Mouse (Mus musculus): ENCODE measurements at regions not wholly inside any gene's neighbourhood (a gene's known extent, or its start where the extent isn't known, plus 50 kb on each side); places are given as distances from the start of the nearest gene placed in this dataset.

DNA sequence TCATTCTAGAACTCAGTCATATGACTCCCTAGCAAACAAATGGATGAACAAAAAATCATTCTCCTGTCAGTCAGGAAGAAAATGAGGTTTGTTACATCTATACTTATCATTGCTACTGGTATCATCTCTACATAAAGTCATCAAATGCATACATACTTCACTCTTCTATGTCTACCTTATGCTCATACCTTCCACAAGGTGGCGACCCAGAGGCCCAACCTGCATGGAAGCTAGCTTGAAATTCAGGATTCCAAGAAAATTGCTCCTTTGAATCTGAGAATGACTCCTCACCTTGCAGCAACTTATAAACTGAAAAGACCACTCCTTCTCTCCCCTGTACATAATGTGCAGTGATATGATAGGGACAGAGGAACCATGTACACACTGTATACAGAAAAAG lies 201.6 kb downstream of the Adgra3 start:
- Histone ChIP-seq H3K36me3 (ENCODE audit: control insufficient read depth, insufficient read depth) (no peaks in the 10 kb centered on the region), H3K4me3 (no peak overlapping the region), H3ac (ENCODE audit: control insufficient read depth, insufficient read length) (no peak overlapping the region), H3K79me2 (ENCODE audit: control insufficient read depth, insufficient read depth) (no peaks in the 10 kb centered on the region), H3K4me2 (ENCODE audit: low read depth) (no peak overlapping the region), H3K27me3 (ENCODE audit: control insufficient read depth, insufficient read depth, insufficient read length) (no peaks in the 10 kb centered on the region)
- TF ChIP-seq TCF12 (IDR thresholded peaks at IDR 0.05; ENCODE audit: insufficient read depth, poor library complexity, severe bottlenecking) (no peak), REST (IDR thresholded peaks at IDR 0.05; ENCODE audit: insufficient read depth, insufficient read length) (no peak), E2F4 (IDR thresholded peaks at IDR 0.05; ENCODE audit: insufficient read depth) (no peak), MYOD1 (IDR thresholded peaks at IDR 0.05; ENCODE audit: control insufficient read depth in 1 of 3, insufficient read length in 2 of 3, low read depth in 2 of 3) (no peak), POLR2AphosphoS2 (IDR thresholded peaks at IDR 0.05; ENCODE audit: insufficient read length, low read depth) (no peak), MAX (IDR thresholded peaks at IDR 0.05; ENCODE audit: low read depth) (no peak), TCF3 (IDR thresholded peaks at IDR 0.05; ENCODE audit: insufficient read length, low read depth) (no peak), POLR2A (IDR thresholded peaks at IDR 0.05; ENCODE audit: insufficient read length, low read depth) (no peak), CEBPB (IDR thresholded peaks at IDR 0.05; ENCODE audit: insufficient read depth, poor library complexity, severe bottlenecking) (no peak), USF1 (IDR thresholded peaks at IDR 0.05; ENCODE audit: low read depth) (no peak), MYOG (IDR thresholded peaks at IDR 0.05; ENCODE audit: control insufficient read depth in 1 of 3, insufficient read depth in 1 of 3, insufficient read length in 2 of 3, low read depth in 2 of 3) (no peak), SRF (IDR thresholded peaks at IDR 0.05; ENCODE audit: control insufficient read depth, insufficient read length, low read depth) (no peak)

DNA sequence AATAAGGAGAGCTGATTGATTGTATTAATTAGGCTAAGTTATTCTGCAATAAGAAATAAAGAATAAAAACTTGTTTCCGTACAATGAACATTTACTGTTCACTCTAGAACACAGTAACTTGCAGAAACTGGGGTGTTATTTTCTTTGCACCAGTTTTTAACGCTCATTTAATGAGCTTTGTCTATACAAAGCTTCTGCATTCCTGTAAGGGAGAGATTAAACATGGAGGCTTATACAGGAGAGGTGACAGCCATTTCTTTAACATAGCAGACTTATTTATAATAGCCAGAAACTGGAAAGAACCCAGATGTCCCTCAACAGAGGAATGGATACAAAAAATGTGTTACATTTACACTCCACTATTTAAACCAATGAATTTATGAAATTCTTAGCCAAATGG lies 202.8 kb downstream of the Adgra3 start:
- no peak overlapping the region for H3K4me3 ChIP-seq
- H3K79me2 ChIP-seq (ENCODE audit: control insufficient read depth, insufficient read depth): no peaks in the 10 kb centered on the region
- H3ac ChIP-seq (ENCODE audit: control insufficient read depth, insufficient read length): no peak overlapping the region
- TF ChIP-seq MAX (IDR thresholded peaks at IDR 0.05; ENCODE audit: low read depth) (no peak), TCF3 (IDR thresholded peaks at IDR 0.05; ENCODE audit: insufficient read length, low read depth) (no peak), POLR2AphosphoS2 (IDR thresholded peaks at IDR 0.05; ENCODE audit: insufficient read length, low read depth) (no peak), TCF12 (IDR thresholded peaks at IDR 0.05; ENCODE audit: insufficient read depth, poor library complexity, severe bottlenecking) (no peak), POLR2A (IDR thresholded peaks at IDR 0.05; ENCODE audit: insufficient read length, low read depth) (no peak), REST (IDR thresholded peaks at IDR 0.05; ENCODE audit: insufficient read depth, insufficient read length) (no peak), SRF (IDR thresholded peaks at IDR 0.05; ENCODE audit: control insufficient read depth, insufficient read length, low read depth) (no peak), MYOG (IDR thresholded peaks at IDR 0.05; ENCODE audit: control insufficient read depth in 1 of 3, insufficient read depth in 1 of 3, insufficient read length in 2 of 3, low read depth in 2 of 3) (no peak), E2F4 (IDR thresholded peaks at IDR 0.05; ENCODE audit: insufficient read depth) (no peak), USF1 (IDR thresholded peaks at IDR 0.05; ENCODE audit: low read depth) (no peak), MYOD1 (IDR thresholded peaks at IDR 0.05; ENCODE audit: control insufficient read depth in 1 of 3, insufficient read length in 2 of 3, low read depth in 2 of 3) (no peak), CEBPB (IDR thresholded peaks at IDR 0.05; ENCODE audit: insufficient read depth, poor library complexity, severe bottlenecking) (no peak)
- H3K4me2 ChIP-seq (ENCODE audit: low read depth): no peak overlapping the region
- H3K27me3 ChIP-seq (ENCODE audit: control insufficient read depth, insufficient read depth, insufficient read length): no peaks in the 10 kb centered on the region
- no peaks in the 10 kb centered on the region for H3K36me3 ChIP-seq (ENCODE audit: control insufficient read depth, insufficient read depth)

DNA sequence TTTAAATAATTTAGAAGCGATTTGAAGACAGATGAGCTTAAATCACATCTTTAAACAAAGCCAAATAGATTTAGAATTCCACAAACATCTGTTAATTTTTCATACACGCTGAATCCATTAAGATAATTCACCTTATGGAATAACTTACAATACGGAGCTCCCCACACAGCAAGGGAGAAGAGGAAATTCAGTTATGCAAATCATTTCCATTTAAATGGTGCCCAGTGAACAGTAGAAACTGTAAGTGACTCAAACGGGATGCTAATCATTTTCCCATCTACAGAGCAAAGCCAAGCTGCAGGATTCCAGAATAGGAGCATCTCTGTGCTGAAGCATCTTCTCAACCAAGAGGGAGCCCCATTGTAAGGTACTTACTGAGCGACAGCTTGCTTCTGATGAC lies 210.1 kb downstream of the Adgra3 start:
- Histone ChIP-seq H3K27me3 (ENCODE audit: control insufficient read depth, insufficient read depth, insufficient read length) (no peaks in the 10 kb centered on the region), H3K4me2 (ENCODE audit: low read depth) (no peak overlapping the region), H3ac (ENCODE audit: control insufficient read depth, insufficient read length) (no peak overlapping the region), H3K4me3 (no peak overlapping the region), H3K79me2 (ENCODE audit: control insufficient read depth, insufficient read depth) (no peaks in the 10 kb centered on the region), H3K36me3 (ENCODE audit: control insufficient read depth, insufficient read depth) (no peaks in the 10 kb centered on the region)
- TF ChIP-seq MAX (IDR thresholded peaks at IDR 0.05; ENCODE audit: low read depth) (no peak), MYOG (IDR thresholded peaks at IDR 0.05; ENCODE audit: control insufficient read depth in 1 of 3, insufficient read depth in 1 of 3, insufficient read length in 2 of 3, low read depth in 2 of 3) (no peak), POLR2AphosphoS2 (IDR thresholded peaks at IDR 0.05; ENCODE audit: insufficient read length, low read depth) (no peak), TCF3 (IDR thresholded peaks at IDR 0.05; ENCODE audit: insufficient read length, low read depth) (no peak), USF1 (IDR thresholded peaks at IDR 0.05; ENCODE audit: low read depth) (no peak), SRF (IDR thresholded peaks at IDR 0.05; ENCODE audit: control insufficient read depth, insufficient read length, low read depth) (no peak), POLR2A (IDR thresholded peaks at IDR 0.05; ENCODE audit: insufficient read length, low read depth) (no peak), MYOD1 (IDR thresholded peaks at IDR 0.05; ENCODE audit: control insufficient read depth in 1 of 3, insufficient read length in 2 of 3, low read depth in 2 of 3) (no peak)

DNA sequence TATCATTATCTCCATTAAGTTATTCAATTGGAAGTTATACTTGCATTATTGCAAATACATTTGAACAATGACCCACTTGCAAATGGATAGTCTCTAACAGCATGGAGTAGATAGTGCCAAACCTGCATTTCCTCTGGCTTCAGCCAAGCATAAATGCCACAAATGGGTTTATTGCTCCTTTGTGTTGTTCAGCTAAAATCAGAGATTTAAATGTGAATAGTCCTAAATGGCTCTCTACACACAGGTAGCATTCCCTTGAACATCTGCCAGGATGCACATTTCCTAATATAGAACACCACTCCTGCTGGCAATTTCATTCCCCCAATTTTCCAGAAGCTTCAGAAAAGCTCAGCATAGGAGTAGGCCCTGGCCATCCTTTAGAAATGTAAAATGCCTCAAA lies 210.6 kb downstream of the Adgra3 start:
- no peak overlapping the region for H3K4me3 ChIP-seq
- H3K4me2 ChIP-seq (ENCODE audit: low read depth): no peak overlapping the region
- TF ChIP-seq SRF (IDR thresholded peaks at IDR 0.05; ENCODE audit: control insufficient read depth, insufficient read length, low read depth) (no peak), MYOD1 (IDR thresholded peaks at IDR 0.05; ENCODE audit: control insufficient read depth in 1 of 3, insufficient read length in 2 of 3, low read depth in 2 of 3) (no peak)
- no peaks in the 10 kb centered on the region for H3K79me2 ChIP-seq (ENCODE audit: control insufficient read depth, insufficient read depth)
- H3K27me3 ChIP-seq (ENCODE audit: control insufficient read depth, insufficient read depth, insufficient read length): no peaks in the 10 kb centered on the region
- no peaks in the 10 kb centered on the region for H3K36me3 ChIP-seq (ENCODE audit: control insufficient read depth, insufficient read depth)
- no peak overlapping the region for H3ac ChIP-seq (ENCODE audit: control insufficient read depth, insufficient read length)

DNA sequence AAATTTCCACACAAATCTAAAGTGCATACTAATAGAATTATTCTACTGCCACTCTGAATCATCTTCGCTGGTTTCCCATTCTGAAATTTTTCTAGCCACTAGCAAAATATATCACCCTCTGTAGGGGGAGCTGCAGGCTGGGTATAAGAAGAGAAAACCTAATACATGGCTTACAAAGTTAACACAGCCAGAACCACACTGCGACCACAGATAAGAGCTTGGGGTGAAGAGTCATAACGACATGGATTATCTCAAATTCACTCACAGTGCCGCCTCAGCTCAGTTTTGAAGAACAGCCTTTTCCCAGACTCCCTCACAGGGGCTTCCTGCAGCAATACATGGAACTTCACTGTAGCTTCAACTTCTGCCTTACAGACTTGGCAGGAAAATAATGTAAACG lies 240.0 kb downstream of the Adgra3 start:
- Histone ChIP-seq H3K27me3 (ENCODE audit: control insufficient read depth, insufficient read depth, insufficient read length) (no peaks in the 10 kb centered on the region), H3K36me3 (ENCODE audit: control insufficient read depth, insufficient read depth) (no peaks in the 10 kb centered on the region), H3ac (ENCODE audit: control insufficient read depth, insufficient read length) (no peak overlapping the region), H3K79me2 (ENCODE audit: control insufficient read depth, insufficient read depth) (no peaks in the 10 kb centered on the region), H3K4me3 (no peak overlapping the region), H3K4me2 (ENCODE audit: low read depth) (no peak overlapping the region)
- TF ChIP-seq MYOD1 (IDR thresholded peaks at IDR 0.05; ENCODE audit: control insufficient read depth in 1 of 3, insufficient read length in 2 of 3, low read depth in 2 of 3): no peak
- TF ChIP-seq TCF12 (IDR thresholded peaks at IDR 0.05; ENCODE audit: insufficient read depth, poor library complexity, severe bottlenecking): no peak
- no peak for TF ChIP-seq E2F4 (IDR thresholded peaks at IDR 0.05; ENCODE audit: insufficient read depth)
- TF ChIP-seq SRF (IDR thresholded peaks at IDR 0.05; ENCODE audit: control insufficient read depth, insufficient read length, low read depth): no peak
- TF ChIP-seq CEBPB (IDR thresholded peaks at IDR 0.05; ENCODE audit: insufficient read depth, poor library complexity, severe bottlenecking): no peak

All from myocyte (in vitro differentiated cells).